In genomic region chr3:34569998-34570397, GRCm38 (mm10) we compare ENCODE assay signal across 10 mouse cellular contexts.
A peak's percentile ranks its signal among the peaks of the same experiment; 100 is the strongest.
DNase-seq lines count a peak whose midpoint lies in the region; ATAC-seq lines count a peak whose summit lies in the region.
"Had no signal": no experiment of that assay in that cellular context is flagged by ENCODE, and none has a peak within 500 bp of the region (broad histone marks: within the 10 kb centered on the region; RNA-seq: fewer than 3 reads in every experiment).

No protein-coding gene starts in this region.

- no peak overlapping the region for H3K4me3 ChIP-seq in heart, embryonic 16.5 days (ENCODE audit: low read length)
- H3K4me3 ChIP-seq: forebrain, embryonic 15.5 days; liver, embryonic 12.5 days had no signal

- no peaks in the 10 kb centered on the region for H3K36me3 ChIP-seq in heart, embryonic 16.5 days (ENCODE audit: control insufficient read depth, insufficient read depth)
- H3K36me3 ChIP-seq: forebrain, embryonic 15.5 days; liver, embryonic 12.5 days had no signal

- no peaks in the 10 kb centered on the region for H3K27me3 ChIP-seq in heart, embryonic 16.5 days (ENCODE audit: control insufficient read depth, insufficient read depth, low read length)
- H3K27me3 ChIP-seq: forebrain, embryonic 15.5 days; liver, embryonic 12.5 days had no signal

- peak overlapping the region; percentile 32 for H3K4me2 ChIP-seq in heart, embryonic 16.5 days (ENCODE audit: low read depth, low read length)
- H3K4me2 ChIP-seq: forebrain, embryonic 15.5 days; liver, embryonic 12.5 days had no signal

- H3K9me3 ChIP-seq in heart, embryonic 16.5 days (replicated peaks; ENCODE audit: control insufficient read depth, low read length), result no peaks in the 10 kb centered on the region
- H3K9me3 ChIP-seq: forebrain, embryonic 15.5 days; liver, embryonic 12.5 days had no signal

- ATAC-seq in heart, embryonic 16.5 days (replicated peaks; ENCODE audit: extremely low read depth, insufficient read depth, low FRiP score), result no peak
- ATAC-seq: forebrain, embryonic 15.5 days; liver, embryonic 12.5 days had no signal

- whole genome bisulfite sequencing in heart, embryonic 16.5 days, result 59% methylated on average over 10 of the region's 10 CpGs

- H3K9ac ChIP-seq in heart, embryonic 16.5 days (ENCODE audit: low read length), result no peak overlapping the region
- H3K9ac ChIP-seq: forebrain, embryonic 15.5 days; liver, embryonic 12.5 days had no signal

- H3K4me1 ChIP-seq in heart, embryonic 16.5 days (ENCODE audit: control insufficient read depth, insufficient read depth, low read length), result no peaks in the 10 kb centered on the region
- H3K4me1 ChIP-seq: liver, embryonic 12.5 days had no signal

- no peak overlapping the region for H3K27ac ChIP-seq in heart, embryonic 16.5 days (ENCODE audit: low read length)
- H3K27ac ChIP-seq: forebrain, embryonic 15.5 days; liver, embryonic 12.5 days had no signal

- DNase-seq in adrenal gland, postnatal 14 days, result peak; percentile 9
- DNase-seq in adrenal gland, postnatal 36 days, result no peak
- DNase-seq in right cerebral cortex, postnatal 10 days (ENCODE audit: low spot score in 2 of 2), result peak; percentile 44 to 47
- DNase-seq in right cerebral cortex, postnatal 14 days, result no peak
- no peak for DNase-seq in cerebellum, postnatal 25 days
- DNase-seq in T-cell, adult 2 months (ENCODE audit: low spot score), result no peak
- DNase-seq in testis, postnatal 10 days (ENCODE audit: low spot score), result no peak

Comparison
In these comparisons a context has a peak if more than half of its experiments do, and no peak if none do; other contexts are left out.
1. DNase-seq: peak in adrenal gland, postnatal 14 days (single experiment) and right cerebral cortex, postnatal 10 days (2 of 2); none in adrenal gland, postnatal 36 days (0 of 2), right cerebral cortex, postnatal 14 days (single experiment), cerebellum, postnatal 25 days (0 of 2), T-cell, adult 2 months (single experiment) and testis, postnatal 10 days (single experiment).